Mouse (Mus musculus) spleen, adult 2 months (tissue): ENCODE results near the gene Ip6k1.

ENCODE experiments used
- CTCF ChIP-seq: fragments of 200-500 bp; IDR thresholded peaks from 2 replicates; pipeline ENCODE4 v1.5.1; 2011; ENCODE audit warnings: mild to moderate bottlenecking, inconsistent platforms; ENCODE audit not compliant: insufficient read depth, insufficient read length, insufficient replicate concordance; ENCODE audit errors: extremely low read depth
- POLR2A ChIP-seq: fragments of 200-500 bp; IDR thresholded peaks from 2 replicates; pipeline ENCODE4 v1.6.1; 2011; ENCODE audit warnings: low read depth, low read length, inconsistent platforms

- TF ChIP-seq CTCF, result no peak; the same call in 1 of the 2 replicates
- no peak for TF ChIP-seq POLR2A
These were observed 41.4 kb upstream of the Ip6k1 start for GRCm38 (mm10) chr9:107960928-107961327.
